Comparison of ENCODE assay signal across 12 mouse cellular contexts in the genomic region with DNA sequence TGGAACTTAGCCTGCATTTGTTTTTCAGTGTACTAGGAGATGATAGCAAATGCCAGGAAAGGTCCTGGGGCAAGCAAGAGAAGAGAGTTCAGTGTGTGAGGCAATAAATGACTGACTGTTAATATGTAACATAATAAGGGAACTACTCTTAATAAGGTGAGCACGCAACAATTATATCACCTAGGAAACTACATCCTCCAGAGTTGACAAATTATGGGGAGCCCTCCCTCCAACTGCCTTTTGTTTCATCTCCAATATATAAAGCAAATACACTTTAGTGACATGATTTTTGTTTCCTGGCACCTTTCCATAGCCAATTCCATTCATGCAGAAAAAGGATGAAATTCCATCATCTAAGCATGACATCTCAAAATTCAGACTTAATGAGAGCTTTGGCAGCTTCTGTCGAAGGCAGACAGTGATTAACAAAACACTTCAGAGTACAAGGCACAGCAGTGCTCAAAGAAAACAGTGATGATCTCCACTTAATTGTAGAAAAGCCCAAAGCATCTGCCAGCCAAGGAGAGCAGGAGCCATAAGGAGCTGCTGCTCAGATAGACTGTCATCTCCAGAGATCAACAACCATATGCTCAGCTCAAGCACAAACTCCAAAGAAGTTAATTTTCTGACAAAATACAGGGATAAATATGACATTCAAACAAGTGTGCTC.
DNase-seq lines count a peak whose midpoint lies in the region; ATAC-seq and TF ChIP-seq lines count a peak whose summit lies in the region.
"Had no signal": no experiment of that assay in that cellular context is flagged by ENCODE, and none has a peak within 500 bp of the region (broad histone marks: within the 10 kb centered on the region; RNA-seq: fewer than 3 reads in every experiment).

No protein-coding gene starts in this region.

- 47% methylated on average over 2 of the region's 2 CpGs for WGBS in hindbrain, embryonic 13.5 days
- 70% methylated on average over 2 of the region's 2 CpGs for WGBS in hindbrain, embryonic 10.5 days
- 41% methylated on average over 2 of the region's 2 CpGs for whole genome bisulfite sequencing in neural tube, embryonic 15.5 days
- 39% methylated on average over 2 of the region's 2 CpGs for WGBS in hindbrain, embryonic 16.5 days
- whole genome bisulfite sequencing in midbrain, postnatal 0 days, result 43% methylated on average over 2 of the region's 2 CpGs
- 63% methylated on average over 2 of the region's 2 CpGs for WGBS in intestine, embryonic 15.5 days

- no peak overlapping the region for H3K4me3 ChIP-seq in hindbrain, embryonic 13.5 days
- no peak overlapping the region for H3K4me3 ChIP-seq in hindbrain, embryonic 10.5 days
- no peak overlapping the region for H3K4me3 ChIP-seq in neural tube, embryonic 15.5 days (replicated peaks)
- H3K4me3 ChIP-seq in hindbrain, embryonic 16.5 days (ENCODE audit: low read length), result no peak overlapping the region
- H3K4me3 ChIP-seq in midbrain, postnatal 0 days (ENCODE audit: low read depth, low read length), result no peak overlapping the region
- H3K4me3 ChIP-seq in intestine, embryonic 15.5 days (replicated peaks), result no peak overlapping the region

- H3K36me3 ChIP-seq in hindbrain, embryonic 13.5 days, result no peaks in the 10 kb centered on the region
- no peaks in the 10 kb centered on the region for H3K36me3 ChIP-seq in hindbrain, embryonic 10.5 days
- no peaks in the 10 kb centered on the region for H3K36me3 ChIP-seq in neural tube, embryonic 15.5 days
- no peaks in the 10 kb centered on the region for H3K36me3 ChIP-seq in hindbrain, embryonic 16.5 days (ENCODE audit: control insufficient read depth, insufficient read depth, low read length)
- no peaks in the 10 kb centered on the region for H3K36me3 ChIP-seq in midbrain, postnatal 0 days (ENCODE audit: insufficient read depth, low read length)
- H3K36me3 ChIP-seq in intestine, embryonic 15.5 days, result no peaks in the 10 kb centered on the region

- no peak for DNase-seq in hindbrain, embryonic 10.5 days (ENCODE audit: low spot score)
- no peak for DNase-seq in neural tube, embryonic 10.5 days (ENCODE audit: extremely low spot score, low spot score)
- peak; percentile 58 for DNase-seq in midbrain, postnatal 0 days (ENCODE audit: low spot score)
- no peak for DNase-seq in gastrocnemius, postnatal 36 days
- DNase-seq: cerebellum, adult 9-10 months; left cerebral cortex, postnatal 4 days; lung, embryonic 14.5 days had no signal

- no peaks in the 10 kb centered on the region for H3K4me1 ChIP-seq in hindbrain, embryonic 13.5 days (replicated peaks)
- no peaks in the 10 kb centered on the region for H3K4me1 ChIP-seq in hindbrain, embryonic 10.5 days (replicated peaks)
- no peaks in the 10 kb centered on the region for H3K4me1 ChIP-seq in neural tube, embryonic 15.5 days
- H3K4me1 ChIP-seq in hindbrain, embryonic 16.5 days (ENCODE audit: control insufficient read depth, insufficient read depth, low read depth, low read length), result no peaks in the 10 kb centered on the region
- no peaks in the 10 kb centered on the region; the same call in 1 of the 2 replicates for H3K4me1 ChIP-seq in midbrain, postnatal 0 days (ENCODE audit: insufficient read depth, low read length)
- no peaks in the 10 kb centered on the region for H3K4me1 ChIP-seq in intestine, embryonic 15.5 days (replicated peaks)

- H3K27me3 ChIP-seq in hindbrain, embryonic 13.5 days, result no peaks in the 10 kb centered on the region
- H3K27me3 ChIP-seq in hindbrain, embryonic 10.5 days (ENCODE audit: insufficient read depth, poor library complexity, severe bottlenecking), result no peaks in the 10 kb centered on the region
- H3K27me3 ChIP-seq in neural tube, embryonic 15.5 days (replicated peaks), result no peaks in the 10 kb centered on the region
- H3K27me3 ChIP-seq in hindbrain, embryonic 16.5 days (replicated peaks; ENCODE audit: control insufficient read depth, insufficient read depth, low read length), result no peaks in the 10 kb centered on the region
- H3K27me3 ChIP-seq in midbrain, postnatal 0 days (ENCODE audit: insufficient read depth, low read length), result no peaks in the 10 kb centered on the region
- H3K27me3 ChIP-seq in intestine, embryonic 15.5 days (replicated peaks), result no peaks in the 10 kb centered on the region

- H3K4me2 ChIP-seq in hindbrain, embryonic 13.5 days, result no peak overlapping the region
- H3K4me2 ChIP-seq in neural tube, embryonic 15.5 days, result no peak overlapping the region
- no peak overlapping the region for H3K4me2 ChIP-seq in hindbrain, embryonic 16.5 days (ENCODE audit: low read length)
- no peak overlapping the region for H3K4me2 ChIP-seq in midbrain, postnatal 0 days (ENCODE audit: low read depth, low read length, poor library complexity, severe bottlenecking)
- no peak overlapping the region for H3K4me2 ChIP-seq in intestine, embryonic 15.5 days (replicated peaks)
- H3K4me2 ChIP-seq: liver, embryonic 11.5 days; lung, embryonic 14.5 days had no signal

- no peak for TF ChIP-seq CTCF in midbrain, postnatal 0 days (IDR thresholded peaks at IDR 0.05)

- no peaks in the 10 kb centered on the region for H3K9me3 ChIP-seq in hindbrain, embryonic 13.5 days
- H3K9me3 ChIP-seq in hindbrain, embryonic 10.5 days, result no peaks in the 10 kb centered on the region
- H3K9me3 ChIP-seq in neural tube, embryonic 15.5 days (replicated peaks), result no peaks in the 10 kb centered on the region
- no peaks in the 10 kb centered on the region for H3K9me3 ChIP-seq in hindbrain, embryonic 16.5 days (ENCODE audit: control insufficient read depth, low read length)
- no peaks in the 10 kb centered on the region for H3K9me3 ChIP-seq in midbrain, postnatal 0 days (ENCODE audit: low read length)
- H3K9me3 ChIP-seq in intestine, embryonic 15.5 days, result no peaks in the 10 kb centered on the region

- ATAC-seq in hindbrain, embryonic 13.5 days (ENCODE audit: low FRiP score), result peak; percentile 69
- 0 out of 2 replicates have a peak, but pooled peaks have one; percentile 17 for ATAC-seq in neural tube, embryonic 15.5 days (ENCODE audit: low FRiP score)
- ATAC-seq in hindbrain, embryonic 16.5 days, result peak; percentile 86
- no peak for ATAC-seq in midbrain, postnatal 0 days (ENCODE audit: low FRiP score)
- ATAC-seq in intestine, embryonic 15.5 days, result no peak

- H3K9ac ChIP-seq in hindbrain, embryonic 13.5 days, result no peak overlapping the region
- H3K9ac ChIP-seq in neural tube, embryonic 15.5 days (replicated peaks), result no peak overlapping the region
- H3K9ac ChIP-seq in hindbrain, embryonic 16.5 days (ENCODE audit: low read depth, low read length), result no peak overlapping the region
- no peak overlapping the region for H3K9ac ChIP-seq in midbrain, postnatal 0 days (replicated peaks; ENCODE audit: low read length, poor library complexity, severe bottlenecking)
- H3K9ac ChIP-seq in intestine, embryonic 15.5 days, result no peak overlapping the region
- H3K9ac ChIP-seq: lung, embryonic 14.5 days had no signal

- H3K27ac ChIP-seq in hindbrain, embryonic 13.5 days, result no peak overlapping the region
- H3K27ac ChIP-seq in hindbrain, embryonic 10.5 days, result no peak overlapping the region
- H3K27ac ChIP-seq in neural tube, embryonic 15.5 days (replicated peaks), result no peak overlapping the region
- no peak overlapping the region for H3K27ac ChIP-seq in hindbrain, embryonic 16.5 days (ENCODE audit: low read depth, low read length)
- H3K27ac ChIP-seq in midbrain, postnatal 0 days (ENCODE audit: low read depth, low read length), result no peak overlapping the region
- H3K27ac ChIP-seq in intestine, embryonic 15.5 days, result no peak overlapping the region

- intact Hi-C loops in gastrocnemius, postnatal 36 days (cut with DNase I), result no loop called here

Comparison
In these comparisons a context has a peak if more than half of its experiments do, and no peak if none do; other contexts are left out.
1. ATAC-seq: peak in hindbrain, embryonic 13.5 days (single experiment), neural tube, embryonic 15.5 days (single experiment) and hindbrain, embryonic 16.5 days (single experiment); none in midbrain, postnatal 0 days (single experiment) and intestine, embryonic 15.5 days (single experiment).